Mouse (Mus musculus) olfactory bulb, adult 2 months (tissue): ENCODE measurements around the gene Ptprn2.

ENCODE experiments used
- CTCF ChIP-seq: fragments of 200-500 bp; IDR thresholded peaks from 2 replicates; pipeline ENCODE4 v1.5.1; 2012; ENCODE audit warnings: low read depth, mild to moderate bottlenecking, low read length, moderate library complexity; ENCODE audit not compliant: insufficient read depth
- POLR2A ChIP-seq: fragments of 200-500 bp; IDR thresholded peaks from 2 replicates; pipeline ENCODE4 v1.6.1; 2012; ENCODE audit warnings: mild to moderate bottlenecking, low read depth, low read length, moderate library complexity; ENCODE audit not compliant: insufficient read depth

DNA sequence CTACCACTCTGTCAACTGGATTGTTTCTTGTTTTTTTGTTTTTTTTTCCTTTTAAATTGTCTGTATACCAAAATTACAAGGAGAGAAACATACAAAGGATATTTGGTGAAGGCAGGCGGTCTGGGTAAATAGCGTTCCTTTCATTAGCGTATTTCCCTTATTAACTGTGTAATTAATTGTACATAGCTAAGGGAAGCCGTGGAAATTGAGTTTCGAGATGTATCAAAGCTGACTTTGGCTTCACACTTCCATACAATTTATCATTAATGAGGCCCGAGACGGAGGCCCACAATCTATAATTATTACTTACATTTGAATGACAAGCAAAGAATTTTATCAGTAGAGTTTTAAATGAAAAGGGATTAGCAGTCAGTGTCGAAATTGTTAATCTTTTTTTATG lies 712.6 kb downstream of the Ptprn2 start:
- no peak for TF ChIP-seq CTCF
- no peak for TF ChIP-seq POLR2A
